10 mouse cellular contexts compared by ENCODE assay signal in genomic region chr11:45736561-45736960, GRCm38 (mm10).
DNase-seq lines count a peak whose midpoint lies in the region; ATAC-seq lines count a peak whose summit lies in the region.
"Had no signal": no experiment of that assay in that cellular context is flagged by ENCODE, and none has a peak within 500 bp of the region (broad histone marks: within the 10 kb centered on the region; RNA-seq: fewer than 3 reads in every experiment).

No protein-coding gene starts in this region.

- ATAC-seq in heart, embryonic 11.5 days (replicated peaks; ENCODE audit: insufficient number of reproducible peaks, low FRiP score, low TSS enrichment), result no peak

- H3K27me3 ChIP-seq in heart, embryonic 11.5 days (ENCODE audit: control insufficient read depth, insufficient read depth, low read length), result no peaks in the 10 kb centered on the region
- H3K27me3 ChIP-seq: limb, embryonic 13.5 days had no signal

- H3K36me3 ChIP-seq in heart, embryonic 11.5 days (ENCODE audit: control insufficient read depth, insufficient read depth, low read length), result no peaks in the 10 kb centered on the region
- H3K36me3 ChIP-seq: limb, embryonic 13.5 days had no signal

- H3K9ac ChIP-seq in heart, embryonic 11.5 days (ENCODE audit: low read depth, low read length), result no peak overlapping the region
- H3K9ac ChIP-seq: limb, embryonic 13.5 days had no signal

- no peak overlapping the region for H3K4me2 ChIP-seq in heart, embryonic 11.5 days
- H3K4me2 ChIP-seq: limb, embryonic 13.5 days had no signal

- DNase-seq in heart, adult 11 months, result peak; percentile 91
- DNase-seq in lung, postnatal 10 days, result peak; percentile 11
- DNase-seq in lung, postnatal 36 days, result no peak
- DNase-seq in embryo, embryonic 11.5 days (ENCODE audit: low read depth, low spot score), result peak; percentile 37
- peak; percentile 17 for DNase-seq in ovary, postnatal 36 days (ENCODE audit: low spot score)
- no peak for DNase-seq in urinary bladder, postnatal 10 days (ENCODE audit: low spot score)
- no peak for DNase-seq in adrenal gland, postnatal 25 days

- no peak overlapping the region for H3K4me3 ChIP-seq in heart, embryonic 11.5 days (ENCODE audit: low read depth, low read length)
- H3K4me3 ChIP-seq: erythroblast, embryonic 14.5 days; limb, embryonic 13.5 days had no signal

- H3K27ac ChIP-seq in heart, embryonic 11.5 days (ENCODE audit: low read depth, low read length), result no peak overlapping the region
- H3K27ac ChIP-seq: limb, embryonic 13.5 days had no signal

- 37% methylated on average over 3 of the region's 3 CpGs for WGBS in heart, embryonic 11.5 days (ENCODE audit: insufficient replicate concordance)

- no peaks in the 10 kb centered on the region for H3K4me1 ChIP-seq in heart, embryonic 11.5 days (ENCODE audit: control insufficient read depth, insufficient read depth, low read length)

- no peaks in the 10 kb centered on the region for H3K9me3 ChIP-seq in heart, embryonic 11.5 days (replicated peaks; ENCODE audit: control insufficient read depth, low read length)
- H3K9me3 ChIP-seq: limb, embryonic 13.5 days had no signal

Comparison
In these comparisons a context has a peak if more than half of its experiments do, and no peak if none do; other contexts are left out.
1. DNase-seq: peak in heart, adult 11 months (single experiment), lung, postnatal 10 days (single experiment), embryo, embryonic 11.5 days (single experiment) and ovary, postnatal 36 days (single experiment); none in lung, postnatal 36 days (single experiment), urinary bladder, postnatal 10 days (single experiment) and adrenal gland, postnatal 25 days (single experiment).